ENCODE assay signal across 8 mouse cellular contexts in genomic region chr17:31658468-31659185, GRCm38 (mm10). TPM values are rescaled to one million over a fixed set of nuclear protein-coding genes. Genes with fewer than 3 reads are reported as not detected.
DNase-seq lines count a peak whose midpoint lies in the region; ATAC-seq lines count a peak whose summit lies in the region.

Gene U2af1 (minus strand): TSS chr17:31658892.

- H3K4me3 ChIP-seq in hindbrain, embryonic 15.5 days = peak within 1 kb of the TSS; percentile 96

- H3K4me2 ChIP-seq in hindbrain, embryonic 15.5 days = peak within 1 kb of the TSS; percentile 81

- no peaks in the 10 kb centered on the region for H3K27me3 ChIP-seq in hindbrain, embryonic 15.5 days

- peak; percentile 99 for ATAC-seq in hindbrain, embryonic 15.5 days (ENCODE audit: low FRiP score, low read depth)

- H3K27ac ChIP-seq in hindbrain, embryonic 15.5 days (replicated peaks) = peak within 1 kb of the TSS; percentile 91

- no peaks in the 10 kb centered on the region for H3K9me3 ChIP-seq in hindbrain, embryonic 15.5 days

- H3K36me3 ChIP-seq in hindbrain, embryonic 15.5 days = peaks cover 19% of the 10 kb centered on the region

- H3K9ac ChIP-seq in hindbrain, embryonic 15.5 days = peak within 1 kb of the TSS; percentile 96

- H3K4me1 ChIP-seq in hindbrain, embryonic 15.5 days (replicated peaks) = peaks cover 26% of the 10 kb centered on the region

- DNase-seq in T-cell, adult 2 months (ENCODE audit: low spot score) = peak; percentile 98
- peak; percentile 97 to 99 for DNase-seq in cerebellum, postnatal 36 days
- DNase-seq in frontal cortex, postnatal 36 days (ENCODE audit: low spot score in 2 of 2) = peak; percentile 97 to 98
- DNase-seq in left cerebral cortex, adult 11 months (ENCODE audit: low spot score) = peak; percentile 95
- peak; percentile 99 for DNase-seq in lung, postnatal 4 days
- DNase-seq in retina, postnatal 7 days (ENCODE audit: low read depth, low spot score) = peak; percentile 98
- DNase-seq in urinary bladder, adult 2 months (ENCODE audit: low spot score) = peak; percentile 93

- WGBS in hindbrain, embryonic 15.5 days = under 1% methylated on average over 74 of the region's 77 CpGs

RNA-seq across cellular contexts. Expression of gene U2af1, which starts in this region (rescaled TPM):
- 196 and 202 TPM in 2 replicates for polyA plus RNA-seq in hindbrain, embryonic 15.5 days (2015; fragmentation: Nextera tagmentation; extraction: Ambion mirVana)
- polyA plus RNA-seq in urinary bladder, adult 2 months (2012; rRNA removed) = 141 and 160 TPM in 2 replicates

Comparison
In these comparisons a context has a peak if more than half of its experiments do, and no peak if none do; other contexts are left out.
1. Peak in every context shown above with its lines: DNase-seq, ATAC-seq, H3K4me3 ChIP-seq and H3K27ac ChIP-seq.